Mouse (Mus musculus): ENCODE measurements around the gene Olfr90. TPM values are rescaled to one million over a fixed set of nuclear protein-coding genes. Genes with fewer than 3 reads are reported as not detected.

Gene Olfr90
- total and polyA plus RNA-seq, 2 experiments from 2014 or later: not detected

DNA sequence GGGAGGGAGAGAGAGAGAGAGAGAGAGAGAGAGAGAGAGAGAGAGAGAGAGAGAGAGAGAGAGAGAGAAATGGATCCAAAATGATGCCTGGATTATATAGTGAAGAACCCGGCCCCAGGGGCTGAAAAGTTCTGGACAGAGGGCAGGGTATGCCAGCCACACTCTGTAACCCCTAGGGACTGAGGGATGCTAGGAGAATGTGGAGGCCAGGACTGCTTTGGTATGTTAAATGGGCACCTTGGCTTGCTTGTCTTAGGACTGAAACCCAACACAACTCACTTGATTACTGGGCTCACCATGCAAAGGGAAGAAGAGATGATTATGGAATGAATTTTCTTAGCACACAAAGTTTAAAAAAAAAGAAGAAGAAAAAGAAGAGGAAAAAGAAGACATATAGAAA is 10.1 kb downstream of the Olfr90 start:
- Histone ChIP-seq H3K9ac (replicated peaks; ENCODE audit: low read depth, low read length) (no peak overlapping the region), H3K4me3 (ENCODE audit: low read depth, low read length) (no peak overlapping the region), H3K27me3 (ENCODE audit: control insufficient read depth, insufficient read depth, low read length) (no peaks in the 10 kb centered on the region), H3K27ac (ENCODE audit: low read depth) (no peak overlapping the region), H3K9me3 (replicated peaks; ENCODE audit: control insufficient read depth, low read length) (no peaks in the 10 kb centered on the region), H3K36me3 (replicated peaks; ENCODE audit: control insufficient read depth, insufficient read depth, low read length) (0 out of 2 replicates have a peak, but pooled peaks cover 13% of the 10 kb centered on the region), H3K4me1 (ENCODE audit: control insufficient read depth, insufficient read depth) (no peaks in the 10 kb centered on the region), H3K4me2 (ENCODE audit: low read depth, low read length) (no peak overlapping the region)
- TF ChIP-seq EP300 (IDR thresholded peaks at IDR 0.05; ENCODE audit: low read depth): no peak
- TF ChIP-seq CTCF (IDR thresholded peaks at IDR 0.05; ENCODE audit: low read depth): no peak
- DNase-seq (ENCODE audit: low spot score) (no peak), ATAC-seq (ENCODE audit: insufficient read depth, low read depth) (no peak)
- 26% methylated on average over 1 of the region's 1 CpGs for WGBS

DNA sequence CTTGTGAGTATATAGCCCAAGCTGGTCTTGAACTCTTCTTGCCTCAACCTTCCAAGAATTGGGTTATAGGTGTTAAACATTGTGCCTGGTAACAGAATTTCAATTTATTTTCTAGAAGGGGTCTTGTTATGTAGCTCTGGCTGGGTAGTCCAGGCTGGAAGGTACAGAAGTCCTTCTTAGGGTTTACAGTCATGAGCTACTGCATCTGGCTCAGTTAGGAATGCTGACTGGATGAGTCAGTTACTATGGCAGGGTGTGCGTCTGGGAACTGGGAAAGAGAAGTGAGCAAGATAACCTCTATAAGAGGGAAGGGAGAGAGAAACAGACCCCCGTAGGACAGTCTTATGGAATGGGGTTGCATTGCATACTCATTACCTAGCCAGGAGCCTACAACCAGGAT is 12.5 kb downstream of the Olfr90 start:
- Histone ChIP-seq H3K4me2 (ENCODE audit: low read depth, low read length) (no peak overlapping the region), H3K27me3 (ENCODE audit: control insufficient read depth, insufficient read depth, low read length) (no peaks in the 10 kb centered on the region), H3K4me1 (ENCODE audit: control insufficient read depth, insufficient read depth) (no peaks in the 10 kb centered on the region), H3K9ac (replicated peaks; ENCODE audit: low read depth, low read length) (no peak overlapping the region), H3K4me3 (ENCODE audit: low read depth, low read length) (no peak overlapping the region), H3K27ac (ENCODE audit: low read depth) (no peak overlapping the region), H3K9me3 (replicated peaks; ENCODE audit: control insufficient read depth, low read length) (no peaks in the 10 kb centered on the region), H3K36me3 (replicated peaks; ENCODE audit: control insufficient read depth, insufficient read depth, low read length) (peaks cover 23% of the 10 kb centered on the region; the same call in 1 of the 2 replicates)
- TF ChIP-seq EP300 (IDR thresholded peaks at IDR 0.05; ENCODE audit: low read depth) (no peak), CTCF (IDR thresholded peaks at IDR 0.05; ENCODE audit: low read depth) (no peak)
- WGBS: 68% methylated on average over 2 of the region's 2 CpGs
- DNase-seq (ENCODE audit: low spot score): no peak
- no peak for ATAC-seq (ENCODE audit: insufficient read depth, low read depth)

DNA sequence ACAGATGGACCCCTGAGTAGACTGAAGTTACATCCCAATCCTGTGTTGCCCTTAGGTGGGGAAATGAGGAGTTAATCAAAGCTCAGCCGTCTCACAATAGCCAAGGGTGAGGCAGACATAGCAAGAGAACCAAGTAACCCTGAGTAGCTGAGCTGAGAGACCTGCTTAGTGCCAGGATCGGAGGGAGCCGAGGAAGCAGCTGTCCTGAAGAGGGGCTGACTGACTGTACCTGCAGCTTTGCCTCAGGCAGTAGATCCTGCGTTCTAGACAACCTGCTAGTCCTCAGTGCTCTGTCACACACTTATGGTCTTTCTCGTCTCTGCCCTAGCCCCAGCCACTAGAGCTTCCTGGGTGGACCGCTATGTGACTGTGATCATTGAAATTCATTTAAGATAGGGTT is 13.1 kb downstream of the Olfr90 start:
- Histone ChIP-seq H3K9ac (replicated peaks; ENCODE audit: low read depth, low read length) (no peak overlapping the region), H3K9me3 (replicated peaks; ENCODE audit: control insufficient read depth, low read length) (no peaks in the 10 kb centered on the region), H3K4me2 (ENCODE audit: low read depth, low read length) (no peak overlapping the region), H3K4me3 (ENCODE audit: low read depth, low read length) (no peak overlapping the region), H3K36me3 (replicated peaks; ENCODE audit: control insufficient read depth, insufficient read depth, low read length) (peaks cover 28% of the 10 kb centered on the region), H3K27ac (ENCODE audit: low read depth) (no peak overlapping the region), H3K27me3 (ENCODE audit: control insufficient read depth, insufficient read depth, low read length) (no peaks in the 10 kb centered on the region), H3K4me1 (ENCODE audit: control insufficient read depth, insufficient read depth) (no peaks in the 10 kb centered on the region)
- TF ChIP-seq CTCF (IDR thresholded peaks at IDR 0.05; ENCODE audit: low read depth): no peak
- ATAC-seq (ENCODE audit: insufficient read depth, low read depth) (no peak), DNase-seq (ENCODE audit: low spot score) (no peak)
- 76% methylated on average over 6 of the region's 6 CpGs for WGBS

DNA sequence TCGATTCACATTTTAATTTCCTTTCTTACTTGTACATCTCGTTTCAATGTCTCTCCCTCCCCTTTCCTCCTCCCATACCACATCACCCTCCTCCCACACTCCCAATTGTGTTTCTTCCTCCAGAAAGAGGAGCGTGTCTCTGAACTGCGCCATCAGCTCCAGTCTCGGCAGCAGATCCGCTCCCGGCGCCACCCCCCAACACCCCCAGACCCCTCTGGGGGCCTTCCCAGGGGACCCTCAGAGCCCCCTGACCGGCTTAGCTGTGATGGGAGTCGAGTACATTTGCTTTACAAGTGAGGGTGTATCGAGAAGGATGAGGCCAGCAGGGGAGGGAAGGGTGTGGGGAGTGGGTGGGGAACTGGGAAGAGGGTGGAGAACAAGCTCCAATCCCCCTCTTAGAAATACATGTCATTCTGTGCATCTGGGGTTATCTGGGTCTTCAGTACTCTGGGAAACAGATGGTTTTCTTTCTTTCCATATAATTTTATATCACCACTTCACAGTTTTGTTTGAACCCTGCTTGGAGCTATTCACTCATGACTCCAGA is 15.5 kb downstream of the Olfr90 start:
- DNase-seq (ENCODE audit: low spot score): no peak
- 61% methylated on average over 11 of the region's 11 CpGs for WGBS
- ATAC-seq (ENCODE audit: insufficient read depth, low read depth): no peak
- H3K36me3 ChIP-seq (replicated peaks; ENCODE audit: control insufficient read depth, insufficient read depth, low read length): peaks cover 46% of the 10 kb centered on the region
- H3K4me3 ChIP-seq (ENCODE audit: low read depth, low read length): no peak overlapping the region
- H3K27me3 ChIP-seq (ENCODE audit: control insufficient read depth, insufficient read depth, low read length): no peaks in the 10 kb centered on the region
- H3K9me3 ChIP-seq (replicated peaks; ENCODE audit: control insufficient read depth, low read length): no peaks in the 10 kb centered on the region
- H3K27ac ChIP-seq (ENCODE audit: low read depth): no peak overlapping the region
- TF ChIP-seq CTCF (IDR thresholded peaks at IDR 0.05; ENCODE audit: low read depth) (no peak), EP300 (IDR thresholded peaks at IDR 0.05; ENCODE audit: low read depth) (no peak)
- no peak overlapping the region for H3K4me2 ChIP-seq (ENCODE audit: low read depth, low read length)
- H3K4me1 ChIP-seq (ENCODE audit: control insufficient read depth, insufficient read depth): no peaks in the 10 kb centered on the region
- no peak overlapping the region for H3K9ac ChIP-seq (replicated peaks; ENCODE audit: low read depth, low read length)

DNA sequence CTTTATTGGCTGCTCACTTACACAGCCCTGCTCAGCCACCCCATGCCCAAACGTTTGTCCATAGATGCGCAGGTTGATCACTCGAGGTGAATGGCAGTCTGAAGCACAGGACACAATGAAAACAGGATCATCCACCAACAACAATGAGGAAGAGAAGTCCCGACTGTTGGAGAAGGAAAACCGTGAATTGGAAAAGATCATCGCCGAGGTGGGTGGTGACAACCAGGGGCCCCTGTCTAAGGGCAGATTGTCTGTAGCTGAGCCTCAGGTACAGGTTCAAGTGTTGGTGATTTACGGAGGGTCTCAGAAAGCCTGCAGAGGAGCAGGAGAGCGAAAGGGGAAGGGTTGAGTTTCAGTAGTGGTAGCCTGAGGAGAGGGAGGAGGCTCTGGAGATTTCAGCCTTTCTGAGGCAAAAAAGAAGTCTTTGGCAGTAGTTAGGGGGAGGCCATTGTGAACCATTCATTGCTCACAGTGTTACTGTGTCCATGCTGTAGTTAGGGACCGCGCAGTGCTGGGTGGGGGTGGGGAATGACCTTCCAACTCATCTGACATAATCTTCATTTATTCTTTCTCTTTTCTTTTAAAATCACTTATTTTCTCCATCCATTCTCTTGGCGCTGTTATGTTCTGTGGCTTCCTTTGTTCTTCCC is 16.1 kb downstream of the Olfr90 start:
- ATAC-seq (ENCODE audit: insufficient read depth, low read depth) (no peak), DNase-seq (ENCODE audit: low spot score) (no peak)
- H3K27me3 ChIP-seq (ENCODE audit: control insufficient read depth, insufficient read depth, low read length): no peaks in the 10 kb centered on the region
- H3K9me3 ChIP-seq (replicated peaks; ENCODE audit: control insufficient read depth, low read length): no peaks in the 10 kb centered on the region
- WGBS: 76% methylated on average over 12 of the region's 12 CpGs
- H3K4me3 ChIP-seq (ENCODE audit: low read depth, low read length): no peak overlapping the region
- no peak overlapping the region for H3K4me2 ChIP-seq (ENCODE audit: low read depth, low read length)
- no peak overlapping the region for H3K9ac ChIP-seq (replicated peaks; ENCODE audit: low read depth, low read length)
- H3K27ac ChIP-seq (ENCODE audit: low read depth): no peak overlapping the region
- peaks cover 52% of the 10 kb centered on the region for H3K36me3 ChIP-seq (replicated peaks; ENCODE audit: control insufficient read depth, insufficient read depth, low read length)
- H3K4me1 ChIP-seq (ENCODE audit: control insufficient read depth, insufficient read depth): no peaks in the 10 kb centered on the region
- TF ChIP-seq EP300 (IDR thresholded peaks at IDR 0.05; ENCODE audit: low read depth): no peak

DNA sequence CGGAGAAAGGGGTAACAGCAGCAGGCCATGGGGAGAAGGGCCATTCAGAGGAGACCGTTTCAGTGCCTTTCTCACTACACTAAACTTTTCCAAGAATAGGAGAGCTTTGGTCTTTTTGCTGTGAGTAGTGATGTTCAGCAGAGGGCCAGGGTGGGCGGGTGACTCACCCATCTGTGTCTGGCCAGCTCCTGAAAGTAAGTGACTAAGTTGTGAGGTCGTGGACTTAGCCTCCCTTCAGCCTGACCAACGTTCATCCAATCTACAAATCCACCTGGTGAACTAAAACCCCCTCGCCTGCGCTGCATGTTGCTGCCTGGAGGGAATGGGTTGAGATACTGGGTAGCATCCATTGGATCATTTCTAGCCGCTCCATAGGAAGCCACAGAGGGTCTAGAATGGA is 18.2 kb downstream of the Olfr90 start:
- Histone ChIP-seq H3K9me3 (replicated peaks; ENCODE audit: control insufficient read depth, low read length) (no peaks in the 10 kb centered on the region), H3K27me3 (ENCODE audit: control insufficient read depth, insufficient read depth, low read length) (no peaks in the 10 kb centered on the region), H3K4me1 (ENCODE audit: control insufficient read depth, insufficient read depth) (no peaks in the 10 kb centered on the region), H3K4me2 (ENCODE audit: low read depth, low read length) (no peak overlapping the region), H3K9ac (replicated peaks; ENCODE audit: low read depth, low read length) (no peak overlapping the region), H3K4me3 (ENCODE audit: low read depth, low read length) (no peak overlapping the region), H3K36me3 (replicated peaks; ENCODE audit: control insufficient read depth, insufficient read depth, low read length) (peaks cover 60% of the 10 kb centered on the region), H3K27ac (ENCODE audit: low read depth) (no peak overlapping the region)
- TF ChIP-seq EP300 (IDR thresholded peaks at IDR 0.05; ENCODE audit: low read depth): no peak
- no peak for TF ChIP-seq CTCF (IDR thresholded peaks at IDR 0.05; ENCODE audit: low read depth)
- WGBS: 74% methylated on average over 8 of the region's 8 CpGs
- ATAC-seq (ENCODE audit: insufficient read depth, low read depth): no peak
- DNase-seq (ENCODE audit: low spot score): no peak

All from heart, postnatal 0 days (tissue).